Mouse (Mus musculus) intestine, embryonic 15.5 days (tissue): ENCODE measurements around the gene Phlpp1. TPM values are rescaled to one million over a fixed set of nuclear protein-coding genes. Genes with fewer than 3 reads are reported as not detected.
A peak's percentile ranks its signal among the peaks of the same experiment; 100 is the strongest.

Source experiments
- ATAC-seq: fragments of 200-750 bp; cut with Nextera tagmentation; 2 replicates; pipeline ENCODE4 v1.8.0; 2017; ENCODE audit warnings: moderate TSS enrichment, moderate library complexity
- H3K27ac ChIP-seq: fragments of 300-500 bp; sonication (generic); 2 replicates; pipeline ENCODE4 v1.5.1; 2015; ENCODE audit warnings: mild to moderate bottlenecking, inconsistent platforms
- H3K27me3 ChIP-seq: fragments of 300-500 bp; sonication (generic); replicated peaks from 2 replicates; pipeline ENCODE4 v1.6.1; 2015; ENCODE audit warnings: inconsistent platforms
- H3K36me3 ChIP-seq: fragments of 300-500 bp; sonication (generic); 2 replicates; pipeline ENCODE4 v1.6.1; 2015; ENCODE audit warnings: inconsistent platforms
- H3K4me1 ChIP-seq: fragments of 300-500 bp; sonication (generic); replicated peaks from 2 replicates; pipeline ENCODE4 v1.6.1; 2015; ENCODE audit warnings: inconsistent platforms
- H3K4me2 ChIP-seq: fragments of 300-500 bp; sonication (generic); replicated peaks from 2 replicates; pipeline ENCODE4 v1.6.1; 2015; ENCODE audit warnings: mild to moderate bottlenecking, inconsistent platforms
- H3K4me3 ChIP-seq: fragments of 300-500 bp; sonication (generic); replicated peaks from 2 replicates; pipeline ENCODE4 v1.5.1; 2015; ENCODE audit warnings: inconsistent platforms
- H3K9ac ChIP-seq: fragments of 300-500 bp; sonication (generic); 2 replicates; pipeline ENCODE4 v1.6.1; 2015; ENCODE audit warnings: inconsistent platforms
- H3K9me3 ChIP-seq: fragments of 300-500 bp; sonication (generic); 2 replicates; pipeline ENCODE4 v1.6.1; 2016; ENCODE audit warnings: inconsistent platforms
- WGBS: fragments of 180-500 bp; shearing (Covaris S2); methylation state at CpG from one replicate; pipeline ENCODE4 v1.1.7; 2015; 5-methylcytosine and 5-hydroxymethylcytosine counted together
- polyA plus RNA-seq: library from polyadenylated mRNA; unstranded; fragments of >200 nt; fragmentation: Nextera tagmentation; extraction: Ambion mirVana; gene quantifications from 2 replicates; pipeline ENCODE4 v1.2.1, GENCODE M21; 2015

Phlpp1 gene
- polyA plus RNA-seq, 1 experiment from 2014 or later: 3.2 TPM

- WGBS: 84% methylated on average over 5 of the region's 5 CpGs
- ATAC-seq: no peak
Observed at GRCm38 (mm10) chr1:106169741-106170265, 1.7 kb upstream of the Phlpp1 start.

GRCm38 (mm10) chr1:106172301-106172930, 864 bp downstream of the Phlpp1 start:
- Histone ChIP-seq H3K9ac (peak overlapping the region; percentile 87), H3K4me2 (peak overlapping the region; percentile 65), H3K27ac (peak overlapping the region; percentile 88), H3K4me1 (peaks cover 7% of the 10 kb centered on the region; the same call in 1 of the 2 replicates), H3K9me3 (no peaks in the 10 kb centered on the region), H3K27me3 (no peaks in the 10 kb centered on the region), H3K4me3 (peak overlapping the region; percentile 90), H3K36me3 (no peaks in the 10 kb centered on the region)
- under 1% methylated on average over 72 of the region's 77 CpGs for WGBS
- ATAC-seq: peak; percentile 19

More at GRCm38 (mm10) chr1:106169741-106170265, 1.7 kb upstream of the Phlpp1 start:
- no peak overlapping the region for H3K4me2 ChIP-seq
- H3K27me3 ChIP-seq: no peaks in the 10 kb centered on the region
- H3K36me3 ChIP-seq: no peaks in the 10 kb centered on the region
- no peaks in the 10 kb centered on the region for H3K9me3 ChIP-seq
- no peak overlapping the region for H3K4me3 ChIP-seq
- H3K9ac ChIP-seq: no peak overlapping the region
- H3K4me1 ChIP-seq: peaks cover 7% of the 10 kb centered on the region; the same call in 1 of the 2 replicates
- H3K27ac ChIP-seq: no peak overlapping the region

- peak overlapping the region; percentile 88 for H3K27ac ChIP-seq
- peak overlapping the region; percentile 65 for H3K4me2 ChIP-seq
- WGBS: under 1% methylated on average over 47 of the region's 47 CpGs
- peak overlapping the region; percentile 90 for H3K4me3 ChIP-seq
- H3K4me1 ChIP-seq: peaks cover 9% of the 10 kb centered on the region; the same call in 1 of the 2 replicates
- H3K36me3 ChIP-seq: no peaks in the 10 kb centered on the region
- ATAC-seq: peak; percentile 0; the same call in 1 of the 2 replicates
- no peaks in the 10 kb centered on the region for H3K9me3 ChIP-seq
- H3K27me3 ChIP-seq: no peaks in the 10 kb centered on the region
- peak overlapping the region; percentile 87 for H3K9ac ChIP-seq
Observed at GRCm38 (mm10) chr1:106172931-106173371, 1.4 kb downstream of the Phlpp1 start.

- Histone ChIP-seq H3K4me1 (peaks cover 13% of the 10 kb centered on the region; the same call in 1 of the 2 replicates), H3K4me3 (peak overlapping the region; percentile 90)
- 35% methylated on average over 9 of the region's 9 CpGs for WGBS
Observed at GRCm38 (mm10) chr1:106173621-106174156, 2.1 kb downstream of the Phlpp1 start.

GRCm38 (mm10) chr1:106174598-106174997, 3.0 kb downstream of the Phlpp1 start:
- Histone ChIP-seq H3K4me2 (peak overlapping the region; percentile 65), H3K36me3 (no peaks in the 10 kb centered on the region), H3K27me3 (no peaks in the 10 kb centered on the region), H3K27ac (no peak overlapping the region), H3K9ac (no peak overlapping the region), H3K9me3 (no peaks in the 10 kb centered on the region), H3K4me3 (no peak overlapping the region), H3K4me1 (peaks cover 13% of the 10 kb centered on the region; the same call in 1 of the 2 replicates)
- ATAC-seq: no peak

More at GRCm38 (mm10) chr1:106173621-106174156, 2.1 kb downstream of the Phlpp1 start:
- Histone ChIP-seq H3K27ac (no peak overlapping the region), H3K9me3 (no peaks in the 10 kb centered on the region), H3K4me2 (peak overlapping the region; percentile 65), H3K36me3 (no peaks in the 10 kb centered on the region), H3K27me3 (no peaks in the 10 kb centered on the region), H3K9ac (peak overlapping the region; percentile 87)
- no peak for ATAC-seq

GRCm38 (mm10) chr1:106175360-106175759, 3.8 kb downstream of the Phlpp1 start:
- 64% methylated on average over 3 of the region's 3 CpGs for WGBS
- H3K9me3 ChIP-seq: no peaks in the 10 kb centered on the region
- no peak overlapping the region for H3K27ac ChIP-seq
- peak overlapping the region; percentile 36 for H3K4me2 ChIP-seq
- peaks cover 13% of the 10 kb centered on the region; the same call in 1 of the 2 replicates for H3K4me1 ChIP-seq
- H3K9ac ChIP-seq: no peak overlapping the region
- H3K27me3 ChIP-seq: no peaks in the 10 kb centered on the region
- H3K4me3 ChIP-seq: no peak overlapping the region
- no peak for ATAC-seq
- H3K36me3 ChIP-seq: no peaks in the 10 kb centered on the region

GRCm38 (mm10) chr1:106176791-106177190, 5.2 kb downstream of the Phlpp1 start:
- H3K4me3 ChIP-seq: no peak overlapping the region
- no peaks in the 10 kb centered on the region for H3K36me3 ChIP-seq
- no peak for ATAC-seq
- H3K27ac ChIP-seq: no peak overlapping the region
- WGBS: 66% methylated on average over 1 of the region's 1 CpGs
- H3K4me1 ChIP-seq: peaks cover 13% of the 10 kb centered on the region; the same call in 1 of the 2 replicates
- no peak overlapping the region for H3K4me2 ChIP-seq
- no peaks in the 10 kb centered on the region for H3K9me3 ChIP-seq
- no peak overlapping the region for H3K9ac ChIP-seq
- H3K27me3 ChIP-seq: no peaks in the 10 kb centered on the region

- ATAC-seq: no peak
- no peaks in the 10 kb centered on the region for H3K36me3 ChIP-seq
- no peaks in the 10 kb centered on the region for H3K9me3 ChIP-seq
- H3K27ac ChIP-seq: no peak overlapping the region
- no peak overlapping the region for H3K4me3 ChIP-seq
- H3K9ac ChIP-seq: no peak overlapping the region
- WGBS: 62% methylated on average over 8 of the region's 8 CpGs
- H3K4me2 ChIP-seq: no peak overlapping the region
- no peaks in the 10 kb centered on the region for H3K27me3 ChIP-seq
- peaks cover 11% of the 10 kb centered on the region; the same call in 1 of the 2 replicates for H3K4me1 ChIP-seq
Observed at GRCm38 (mm10) chr1:106177868-106178790, 6.6 kb downstream of the Phlpp1 start.

- Histone ChIP-seq H3K9ac (no peak overlapping the region), H3K4me2 (no peak overlapping the region), H3K9me3 (no peaks in the 10 kb centered on the region), H3K27me3 (no peaks in the 10 kb centered on the region), H3K27ac (no peak overlapping the region), H3K4me3 (no peak overlapping the region), H3K4me1 (peaks cover 10% of the 10 kb centered on the region; the same call in 1 of the 2 replicates), H3K36me3 (no peaks in the 10 kb centered on the region)
- WGBS: 84% methylated on average over 2 of the region's 2 CpGs
- no peak for ATAC-seq
Observed at GRCm38 (mm10) chr1:106183701-106184100, 12.1 kb downstream of the Phlpp1 start.

- H3K27me3 ChIP-seq: no peaks in the 10 kb centered on the region
- WGBS: 42% methylated on average over 4 of the region's 4 CpGs
- peak; percentile 68 for ATAC-seq
- no peak overlapping the region for H3K4me3 ChIP-seq
- no peak overlapping the region for H3K9ac ChIP-seq
- H3K9me3 ChIP-seq: no peaks in the 10 kb centered on the region
- H3K27ac ChIP-seq: peak overlapping the region; percentile 65; the same call in 1 of the 2 replicates
- peaks cover 10% of the 10 kb centered on the region; the same call in 1 of the 2 replicates for H3K4me1 ChIP-seq
- 0 out of 2 replicates have a peak overlapping the region, but pooled peaks have one; percentile 4 for H3K4me2 ChIP-seq
- no peaks in the 10 kb centered on the region for H3K36me3 ChIP-seq
Observed at GRCm38 (mm10) chr1:106184780-106185460, 13.4 kb downstream of the Phlpp1 start.

GRCm38 (mm10) chr1:106185461-106185924, 13.9 kb downstream of the Phlpp1 start:
- no peak overlapping the region for H3K9ac ChIP-seq
- no peaks in the 10 kb centered on the region for H3K36me3 ChIP-seq
- WGBS: 45% methylated on average over 2 of the region's 2 CpGs
- peak; percentile 43; the same call in 1 of the 2 replicates for ATAC-seq
- H3K4me3 ChIP-seq: no peak overlapping the region
- no peaks in the 10 kb centered on the region for H3K27me3 ChIP-seq
- H3K4me1 ChIP-seq: peaks cover 10% of the 10 kb centered on the region; the same call in 1 of the 2 replicates
- H3K9me3 ChIP-seq: no peaks in the 10 kb centered on the region
- no peak overlapping the region for H3K4me2 ChIP-seq
- H3K27ac ChIP-seq: peak overlapping the region; percentile 57; the same call in 1 of the 2 replicates
